Mouse (Mus musculus) retina, embryonic 14.5 days (tissue): ENCODE results near the gene Gm8882.
"Not testable (repeated sequence)": the region's sequence is repeated elsewhere in the genome, so short reads cannot be mapped to it uniquely, and the experiment has no call there.

ENCODE experiments used
- DNase-seq: peaks from one replicate; pipeline ENCODE4 v3.0.0-alpha.2; 2015; ENCODE audit warnings: low spot score

Gm8882 gene

DNA sequence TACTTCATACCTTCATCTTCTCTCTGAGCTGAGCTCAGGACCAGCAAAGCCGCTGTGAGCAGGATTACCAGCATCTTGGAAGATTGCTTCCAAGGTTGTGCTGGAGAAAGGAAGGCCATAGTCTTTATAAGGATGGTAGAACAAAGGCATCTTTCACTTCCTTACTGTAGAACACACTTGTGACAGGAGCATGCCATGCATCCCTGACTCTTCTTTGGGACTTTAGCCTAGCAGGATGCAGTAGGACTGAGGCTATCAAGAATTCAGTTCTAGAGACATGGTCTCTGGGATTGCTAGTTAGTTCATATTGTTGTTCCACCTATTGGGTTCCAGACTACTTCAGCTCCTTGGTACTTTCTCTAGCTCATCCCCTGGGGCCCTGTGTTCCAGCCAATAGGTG lies at the start of gene Gm8882:
Gene Gm8882, minus strand, starts transcription at position 101 of the 400 bp plus-strand sequence.
- DNase-seq: not testable (repeated sequence)

- not testable (repeated sequence) for DNase-seq
Observed at GRCm38 (mm10) chr6:132314657-132315056, 49.3 kb downstream of the Gm8882 start, which contains the start of gene Prpmp5. Gene Prpmp5, minus strand, starts transcription at chr6:132314757.
